Mouse (Mus musculus): Measurements from ENCODE around the gene Baiap2l1.
"Not testable (repeated sequence)": the region's sequence is repeated elsewhere in the genome, so short reads cannot be mapped to it uniquely, and the experiment has no call there.

Baiap2l1 gene

GRCm38 (mm10) chr5:144357881-144358591, at the start of gene Baiap2l1:
TSS of gene Baiap2l1 (minus strand) at chr5:144358112.
- DNase-seq: peak; percentile 76

- no peak for DNase-seq
Observed at GRCm38 (mm10) chr5:144406256-144406655, 48.3 kb upstream of the Baiap2l1 start.

GRCm38 (mm10) chr5:144400821-144401220, 42.9 kb upstream of the Baiap2l1 start:
- DNase-seq: no peak

- no peak for DNase-seq
Observed at GRCm38 (mm10) chr5:144397566-144397965, 39.7 kb upstream of the Baiap2l1 start.

GRCm38 (mm10) chr5:144394142-144394541, 36.2 kb upstream of the Baiap2l1 start:
- no peak for DNase-seq

- peak; percentile 45 for DNase-seq
Observed at GRCm38 (mm10) chr5:144387851-144388250, 29.9 kb upstream of the Baiap2l1 start.

- peak; percentile 31 for DNase-seq
Observed at GRCm38 (mm10) chr5:144383936-144384335, 26.0 kb upstream of the Baiap2l1 start.

GRCm38 (mm10) chr5:144381782-144382181, 23.9 kb upstream of the Baiap2l1 start:
- DNase-seq: peak; percentile 17

GRCm38 (mm10) chr5:144380689-144381088, 22.8 kb upstream of the Baiap2l1 start:
- no peak for DNase-seq

- no peak for DNase-seq
Observed at GRCm38 (mm10) chr5:144379431-144379830, 21.5 kb upstream of the Baiap2l1 start.

GRCm38 (mm10) chr5:144372885-144373284, 15.0 kb upstream of the Baiap2l1 start:
- DNase-seq: no peak

- DNase-seq: no peak
Observed at GRCm38 (mm10) chr5:144372177-144372576, 14.3 kb upstream of the Baiap2l1 start.

- no peak for DNase-seq
Observed at GRCm38 (mm10) chr5:144370986-144371385, 13.1 kb upstream of the Baiap2l1 start.

GRCm38 (mm10) chr5:144368661-144369205, 10.8 kb upstream of the Baiap2l1 start:
- no peak for DNase-seq

- not testable (repeated sequence) for DNase-seq
Observed at GRCm38 (mm10) chr5:144366551-144366950, 8.6 kb upstream of the Baiap2l1 start.

GRCm38 (mm10) chr5:144364680-144365357, 6.9 kb upstream of the Baiap2l1 start:
- no peak for DNase-seq

GRCm38 (mm10) chr5:144360346-144360745, 2.4 kb upstream of the Baiap2l1 start:
- no peak for DNase-seq

- DNase-seq: no peak
Observed at GRCm38 (mm10) chr5:144359886-144360285, 2.0 kb upstream of the Baiap2l1 start.

- DNase-seq: no peak
Observed at GRCm38 (mm10) chr5:144358592-144358917, 643 bp upstream of the Baiap2l1 start.

- no peak for DNase-seq
Observed at GRCm38 (mm10) chr5:144357551-144357880, 396 bp downstream of the Baiap2l1 start.

- DNase-seq: no peak
Observed at GRCm38 (mm10) chr5:144356776-144357455, 996 bp downstream of the Baiap2l1 start.

GRCm38 (mm10) chr5:144352250-144353047, 5.5 kb downstream of the Baiap2l1 start:
- no peak for DNase-seq

GRCm38 (mm10) chr5:144351185-144351584, 6.7 kb downstream of the Baiap2l1 start:
- no peak for DNase-seq
